ENCODE assay signal across 8 mouse cellular contexts in the genomic region with DNA sequence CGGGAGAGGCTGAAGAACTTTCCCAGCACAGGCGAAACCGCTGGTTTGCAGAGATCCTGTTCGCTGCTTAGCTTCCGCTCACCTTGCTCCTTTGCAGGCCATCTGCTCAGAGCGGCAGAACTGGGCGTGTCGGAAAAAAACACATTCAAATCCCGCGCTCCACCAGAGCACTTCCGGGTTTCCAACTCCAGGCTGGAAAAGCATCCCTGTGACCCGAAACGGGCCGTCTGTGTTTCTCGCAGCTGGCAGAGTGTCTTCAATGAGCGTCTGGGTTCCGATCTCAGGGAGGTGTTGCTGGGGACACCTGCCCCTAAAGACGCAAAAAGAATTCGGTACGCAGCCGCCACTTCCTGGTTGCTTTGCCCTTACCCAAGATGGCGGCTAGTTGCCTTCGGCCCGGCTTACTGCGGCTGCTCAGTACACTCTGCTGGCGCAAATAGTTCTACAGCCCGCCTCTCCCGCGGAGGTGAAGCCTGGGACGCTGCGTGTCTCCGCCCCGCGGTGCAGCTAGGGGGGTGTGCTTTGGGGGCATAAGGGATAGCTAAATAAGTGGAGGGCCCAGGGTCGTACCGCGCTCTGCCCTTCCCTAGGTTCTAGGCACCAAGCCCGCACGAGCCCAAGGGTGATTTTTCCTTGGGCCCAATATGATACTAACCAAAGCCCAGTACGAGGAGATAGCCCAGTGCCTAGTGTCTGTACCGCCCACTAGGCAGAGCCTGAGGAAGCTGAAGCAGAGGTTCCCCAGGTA. TPM values are rescaled to one million over a fixed set of nuclear protein-coding genes. Genes with fewer than 3 reads are reported as not detected.
DNase-seq lines count a peak whose midpoint lies in the region; ATAC-seq and TF ChIP-seq lines count a peak whose summit lies in the region.

Gene BC052040 (plus strand): TSS at position 476 of the 748 bp plus-strand sequence.

- no peaks in the 10 kb centered on the region for H3K36me3 ChIP-seq in heart, embryonic 11.5 days (ENCODE audit: control insufficient read depth, insufficient read depth, low read length)
- no peaks in the 10 kb centered on the region for H3K36me3 ChIP-seq in kidney, embryonic 16.5 days (ENCODE audit: insufficient read depth, low read length)
- no peaks in the 10 kb centered on the region for H3K36me3 ChIP-seq in liver, adult 2 months (ENCODE audit: control insufficient read depth, insufficient read depth, low read length)
- no peaks in the 10 kb centered on the region for H3K36me3 ChIP-seq in myocyte (ENCODE audit: control insufficient read depth, insufficient read depth)
- H3K36me3 ChIP-seq in splenic B cell, adult 2 months (ENCODE audit: control insufficient read depth, insufficient read depth, low read length, poor library complexity, severe bottlenecking) = no peaks in the 10 kb centered on the region

- H3K27me3 ChIP-seq in heart, embryonic 11.5 days (ENCODE audit: control insufficient read depth, insufficient read depth, low read length) = no peaks in the 10 kb centered on the region
- no peaks in the 10 kb centered on the region for H3K27me3 ChIP-seq in kidney, embryonic 16.5 days (ENCODE audit: insufficient read depth, low read length)
- no peaks in the 10 kb centered on the region for H3K27me3 ChIP-seq in liver, adult 2 months (ENCODE audit: control insufficient read depth, insufficient read depth, low read length)
- no peaks in the 10 kb centered on the region for H3K27me3 ChIP-seq in myocyte (ENCODE audit: control insufficient read depth, insufficient read depth, insufficient read length)
- H3K27me3 ChIP-seq in splenic B cell, adult 2 months (ENCODE audit: control insufficient read depth, insufficient read depth, low read length, poor library complexity, severe bottlenecking) = no peaks in the 10 kb centered on the region

- no peak for TF ChIP-seq POLR2A in liver, adult 2 months (IDR thresholded peaks at IDR 0.05; ENCODE audit: extremely low read depth, insufficient read depth, low read length)
- peak; percentile 63 for TF ChIP-seq POLR2A in myocyte (IDR thresholded peaks at IDR 0.05; ENCODE audit: insufficient read length, low read depth)

- H3K9me3 ChIP-seq in heart, embryonic 11.5 days (replicated peaks; ENCODE audit: control insufficient read depth, low read length) = no peaks in the 10 kb centered on the region
- H3K9me3 ChIP-seq in kidney, embryonic 16.5 days (ENCODE audit: low read length) = no peaks in the 10 kb centered on the region

- H3K4me1 ChIP-seq in heart, embryonic 11.5 days (ENCODE audit: control insufficient read depth, insufficient read depth, low read length) = peaks cover 11% of the 10 kb centered on the region
- peaks cover 26% of the 10 kb centered on the region for H3K4me1 ChIP-seq in kidney, embryonic 16.5 days (ENCODE audit: insufficient read depth, low read length)
- H3K4me1 ChIP-seq in liver, adult 2 months (ENCODE audit: control insufficient read depth, insufficient read depth, low read length) = peaks cover 3% of the 10 kb centered on the region; the same call in 1 of the 2 replicates

- under 1% methylated on average over 41 of the region's 41 CpGs for WGBS in heart, embryonic 11.5 days (ENCODE audit: insufficient replicate concordance)
- WGBS in kidney, embryonic 16.5 days = under 1% methylated on average over 41 of the region's 41 CpGs
- WGBS in liver, adult 2 months = under 1% methylated on average over 41 of the region's 41 CpGs

- DNase-seq in B cell, adult 2 months = peak; percentile 90
- DNase-seq in brain, adult 2 months (ENCODE audit: low read depth, low spot score) = peak; percentile 95
- DNase-seq in liver, adult 2 months (ENCODE audit: extremely low read depth, low read depth, low spot score) = peak; percentile 77
- DNase-seq in splenic B cell, adult 2 months (ENCODE audit: low read depth, low spot score) = peak; percentile 94

- peaks cover 5% of the 10 kb centered on the region; the same call in 1 of the 2 replicates for H3K79me2 ChIP-seq in liver, adult 2 months (ENCODE audit: control insufficient read depth, insufficient read depth, low read length)
- H3K79me2 ChIP-seq in myocyte (ENCODE audit: control insufficient read depth, insufficient read depth) = peaks cover 6% of the 10 kb centered on the region

- peak within 1 kb of the TSS; percentile 80 for H3K4me3 ChIP-seq in heart, embryonic 11.5 days (ENCODE audit: low read depth, low read length)
- peak within 1 kb of the TSS; percentile 88 for H3K4me3 ChIP-seq in kidney, embryonic 16.5 days (ENCODE audit: low read length)
- H3K4me3 ChIP-seq in liver, adult 2 months (ENCODE audit: insufficient read depth, low read depth, low read length) = peak within 1 kb of the TSS; percentile 85
- H3K4me3 ChIP-seq in myocyte = peak within 1 kb of the TSS; percentile 82

- peak within 1 kb of the TSS; percentile 82 for H3K9ac ChIP-seq in heart, embryonic 11.5 days (ENCODE audit: low read depth, low read length)
- H3K9ac ChIP-seq in kidney, embryonic 16.5 days (replicated peaks; ENCODE audit: low read length) = peak within 1 kb of the TSS; percentile 86
- peak within 1 kb of the TSS; percentile 75 for H3K9ac ChIP-seq in liver, adult 2 months (ENCODE audit: low read depth, low read length)

- peak within 1 kb of the TSS; percentile 76 for H3K4me2 ChIP-seq in heart, embryonic 11.5 days
- peak within 1 kb of the TSS; percentile 81 for H3K4me2 ChIP-seq in kidney, embryonic 16.5 days (replicated peaks; ENCODE audit: low read depth, low read length)
- peak within 1 kb of the TSS; percentile 96 for H3K4me2 ChIP-seq in myocyte (ENCODE audit: low read depth)

- peak within 1 kb of the TSS; percentile 77 for H3K27ac ChIP-seq in heart, embryonic 11.5 days (ENCODE audit: low read depth, low read length)
- H3K27ac ChIP-seq in kidney, embryonic 16.5 days (ENCODE audit: low read length) = peak within 1 kb of the TSS; percentile 90
- H3K27ac ChIP-seq in liver, adult 2 months (replicated peaks; ENCODE audit: insufficient read depth, low read depth, low read length) = peak within 1 kb of the TSS; percentile 48

- peak; percentile 98 for ATAC-seq in erythroblast, adult 5-6 weeks (replicated peaks; ENCODE audit: low FRiP score, poor library complexity, severe bottlenecking)
- ATAC-seq in heart, embryonic 11.5 days (replicated peaks; ENCODE audit: insufficient number of reproducible peaks, low FRiP score, low TSS enrichment) = peak; percentile 96
- ATAC-seq in kidney, embryonic 16.5 days (ENCODE audit: low FRiP score, low TSS enrichment) = peak; percentile 98

- peak; percentile 31; the same call in 1 of the 2 replicates for TF ChIP-seq CTCF in liver, adult 2 months (IDR thresholded peaks at IDR 0.05; ENCODE audit: low read depth, low read length)

- peak within 1 kb of the TSS; percentile 1 for H3ac ChIP-seq in myocyte (ENCODE audit: control insufficient read depth, insufficient read length)

TF ChIP-seq in myocyte, 11 proteins besides CTCF, POLR2A, EP300 and RAD21:
- TF ChIP-seq USF1 (IDR thresholded peaks at IDR 0.05; ENCODE audit: low read depth) = no peak
- TF ChIP-seq CEBPB (IDR thresholded peaks at IDR 0.05; ENCODE audit: insufficient read depth, poor library complexity, severe bottlenecking) = no peak
- no peak for TF ChIP-seq TCF12 (IDR thresholded peaks at IDR 0.05; ENCODE audit: insufficient read depth, poor library complexity, severe bottlenecking)
- TF ChIP-seq POLR2AphosphoS2 (IDR thresholded peaks at IDR 0.05; ENCODE audit: insufficient read length, low read depth) = peak; percentile 34
- TF ChIP-seq REST (IDR thresholded peaks at IDR 0.05; ENCODE audit: insufficient read depth, insufficient read length) = no peak
- peak; percentile 99 for TF ChIP-seq E2F4 (IDR thresholded peaks at IDR 0.05; ENCODE audit: insufficient read depth)
- no peak for TF ChIP-seq MAX (IDR thresholded peaks at IDR 0.05; ENCODE audit: low read depth)
- no peak for TF ChIP-seq TCF3 (IDR thresholded peaks at IDR 0.05; ENCODE audit: insufficient read length, low read depth)
- peak; percentile 64 for TF ChIP-seq SRF (IDR thresholded peaks at IDR 0.05; ENCODE audit: control insufficient read depth, insufficient read length, low read depth)
- TF ChIP-seq MYOD1 (IDR thresholded peaks at IDR 0.05; ENCODE audit: control insufficient read depth in 1 of 3, insufficient read length in 2 of 3, low read depth in 2 of 3) = no peak
- TF ChIP-seq MYOG (IDR thresholded peaks at IDR 0.05; ENCODE audit: control insufficient read depth in 1 of 3, insufficient read depth in 1 of 3, insufficient read length in 2 of 3, low read depth in 2 of 3) = no peak

RNA-seq across cellular contexts. Expression of gene BC052040, which starts in this region (rescaled TPM):
- total RNA-seq in erythroblast, adult 5-6 weeks (2015; ENCODE audit: low replicate concordance) = 2.9 and 5.6 TPM in 2 replicates
- total RNA-seq in erythroblast, adult 5-6 weeks (2017; ENCODE audit: low replicate concordance) = 2.2 and 2.6 TPM in 2 replicates
- 16.7 and 23.2 TPM in 2 replicates for polyA plus RNA-seq in heart, embryonic 11.5 days (2014; fragmentation: Nextera tagmentation; extraction: Ambion mirVana)
- 15.4 and 19.6 TPM in 2 replicates for polyA plus RNA-seq in kidney, embryonic 16.5 days (2015; fragmentation: Nextera tagmentation; extraction: Ambion mirVana)
- total RNA-seq in liver, adult 2 months (2014; rRNA removed) = 2.5 and 2.7 TPM in 2 replicates
- polyA plus RNA-seq in liver, adult 2 months (2012; rRNA removed) = 1.6 and 2.1 TPM in 2 replicates
- 4.9 TPM for polyA plus RNA-seq in myocyte (2012; fragmentation: generic; extraction: Trizol)

Comparison
In these comparisons a context has a peak if more than half of its experiments do, and no peak if none do; other contexts are left out.
1. Peak in every context shown above with its lines: DNase-seq, ATAC-seq, H3K4me3 ChIP-seq and H3K27ac ChIP-seq.